Mouse (Mus musculus): ENCODE data around the gene Slc17a9. TPM values are rescaled to one million over a fixed set of nuclear protein-coding genes. Genes with fewer than 3 reads are reported as not detected.
A peak's percentile ranks its signal among the peaks of the same experiment; 100 is the strongest.
"Not testable (repeated sequence)": the region's sequence is repeated elsewhere in the genome, so short reads cannot be mapped to it uniquely, and the experiment has no call there.

The Slc17a9 gene
- total RNA-seq, 1 experiment from 2014 or later, result 12.1 TPM

DNA sequence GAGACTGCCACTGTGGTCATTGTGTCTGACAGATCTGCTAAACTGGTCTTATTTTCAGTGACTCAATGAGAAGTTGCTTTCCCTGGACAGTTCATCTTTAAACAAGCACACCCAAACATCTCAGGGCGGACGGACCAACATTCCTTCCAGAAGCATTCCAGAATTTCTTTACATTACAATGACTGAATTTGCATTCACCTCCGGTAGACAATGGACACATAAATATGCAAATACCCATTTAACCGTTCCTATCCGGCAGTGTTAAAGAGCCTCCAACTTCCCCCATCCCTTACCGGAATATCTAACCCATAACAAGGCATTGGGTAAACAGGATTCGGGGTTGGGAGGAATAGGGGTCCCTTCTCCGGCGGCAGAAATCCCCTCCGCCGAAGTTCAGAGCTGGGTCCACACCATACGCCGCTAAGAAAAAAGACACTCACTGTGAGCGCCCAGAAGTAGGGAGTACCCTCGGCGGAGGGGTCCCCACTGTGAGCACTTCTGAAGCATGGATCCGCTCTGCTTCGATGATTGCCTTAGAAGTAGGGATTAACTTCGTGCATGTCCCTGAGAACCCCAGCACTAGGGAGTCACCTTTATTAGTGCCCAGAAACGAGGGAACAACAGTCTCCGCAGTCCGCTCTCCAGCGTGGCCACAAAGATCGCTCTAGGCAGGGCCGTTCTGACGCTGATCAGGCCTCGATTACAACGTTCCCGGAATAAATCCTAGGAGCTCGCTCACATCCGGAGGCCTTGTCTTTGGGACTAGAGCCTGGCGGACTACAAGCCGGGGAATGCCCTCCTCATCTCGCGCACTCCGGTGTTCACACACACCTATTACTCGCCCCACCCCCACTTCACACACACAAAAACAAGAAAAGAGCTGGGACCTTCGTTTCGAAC lies 15.8 kb upstream of the Slc17a9 start:
- no peak for ATAC-seq (ENCODE audit: extremely low read depth, insufficient number of reproducible peaks, low FRiP score, poor library complexity, severe bottlenecking)

DNA sequence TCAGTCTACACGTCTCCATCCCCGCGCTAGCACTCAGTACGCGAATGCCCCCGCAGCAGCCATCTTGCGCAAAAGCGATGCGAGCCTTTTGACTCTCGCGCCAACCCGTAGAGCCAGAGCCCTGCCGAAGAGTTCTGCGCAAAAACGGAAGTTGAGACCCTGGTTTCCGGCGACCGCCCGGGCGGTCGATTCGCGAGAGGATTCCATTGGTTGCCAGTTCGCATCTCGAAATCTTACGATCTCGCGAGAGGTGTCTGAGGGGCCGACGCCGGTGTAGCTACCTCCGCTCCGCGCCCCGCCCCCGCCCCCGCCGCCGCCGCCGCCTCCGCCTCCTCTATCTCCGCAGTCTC lies 15.2 kb upstream of the Slc17a9 start, which contains the start of the genes Dido1 and Gid8:
Dido1 (minus strand) TSS at position 77 of the 350 bp plus-strand sequence.
Gid8 (plus strand) TSS at position 195 of the 350 bp plus-strand sequence.
- peak; percentile 93 for ATAC-seq (ENCODE audit: extremely low read depth, insufficient number of reproducible peaks, low FRiP score, poor library complexity, severe bottlenecking)

DNA sequence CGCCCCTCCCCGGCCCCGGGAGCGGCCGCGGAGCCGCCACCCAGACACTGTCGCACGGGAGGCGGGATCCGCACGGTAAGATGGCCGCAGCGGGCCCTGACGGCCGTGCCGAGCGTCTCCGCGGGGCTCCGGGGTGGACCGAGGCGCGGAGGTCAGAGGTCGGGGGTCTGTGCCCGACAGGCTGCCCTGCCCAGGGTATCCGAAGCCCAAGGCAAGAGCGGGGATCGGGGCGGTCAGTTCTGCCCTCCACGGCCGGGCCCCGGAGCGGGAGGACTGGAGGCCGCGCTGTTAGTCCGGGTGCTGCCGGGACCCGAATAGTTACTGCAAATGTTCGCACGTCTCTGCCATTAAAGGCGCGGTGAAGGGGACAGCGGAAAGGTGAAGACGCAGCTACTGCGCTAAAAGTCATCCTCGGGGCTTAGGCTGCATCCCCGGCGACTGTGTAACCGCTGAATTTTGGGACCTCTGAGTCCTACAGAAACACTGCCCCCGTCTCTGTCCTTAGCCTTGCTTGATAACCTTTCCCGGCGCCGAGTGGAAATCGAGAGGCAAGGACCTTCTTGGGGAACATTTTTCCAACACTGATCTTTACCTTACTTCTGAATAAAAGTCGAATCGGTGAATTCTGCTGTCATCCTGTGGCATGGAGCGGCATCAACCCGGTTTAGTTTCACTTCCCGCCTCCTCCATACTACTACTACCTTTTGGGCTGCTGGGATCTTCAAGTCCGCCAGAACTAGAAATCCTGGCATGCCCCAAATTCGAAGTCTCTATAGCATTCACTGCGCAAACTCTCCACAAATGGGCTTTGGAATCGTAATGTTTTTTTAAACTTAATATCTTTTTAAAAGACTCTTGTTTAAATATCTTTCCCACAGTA lies 14.5 kb upstream of the Slc17a9 start:
- no peak for ATAC-seq (ENCODE audit: extremely low read depth, insufficient number of reproducible peaks, low FRiP score, poor library complexity, severe bottlenecking)

DNA sequence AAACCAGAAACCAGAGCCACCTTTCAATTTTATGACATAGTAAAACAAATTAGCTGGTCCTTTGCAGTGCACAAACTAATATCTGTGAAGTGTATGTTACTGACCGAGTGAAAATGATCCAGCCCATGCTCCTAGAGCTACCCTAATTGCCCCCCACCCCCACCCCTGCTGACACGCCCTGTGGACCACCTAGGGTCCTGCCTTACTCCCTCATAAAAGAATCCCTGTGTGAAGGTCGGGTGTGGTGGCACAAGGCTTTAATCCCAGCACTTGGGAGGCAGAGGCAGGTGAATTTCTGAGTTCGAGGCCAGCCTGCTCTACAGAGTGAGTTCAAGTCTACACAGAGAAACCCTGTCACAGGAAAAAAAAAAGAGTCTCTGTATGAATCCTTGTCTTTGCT lies 13.5 kb upstream of the Slc17a9 start:
- no peak for ATAC-seq (ENCODE audit: extremely low read depth, insufficient number of reproducible peaks, low FRiP score, poor library complexity, severe bottlenecking)

DNA sequence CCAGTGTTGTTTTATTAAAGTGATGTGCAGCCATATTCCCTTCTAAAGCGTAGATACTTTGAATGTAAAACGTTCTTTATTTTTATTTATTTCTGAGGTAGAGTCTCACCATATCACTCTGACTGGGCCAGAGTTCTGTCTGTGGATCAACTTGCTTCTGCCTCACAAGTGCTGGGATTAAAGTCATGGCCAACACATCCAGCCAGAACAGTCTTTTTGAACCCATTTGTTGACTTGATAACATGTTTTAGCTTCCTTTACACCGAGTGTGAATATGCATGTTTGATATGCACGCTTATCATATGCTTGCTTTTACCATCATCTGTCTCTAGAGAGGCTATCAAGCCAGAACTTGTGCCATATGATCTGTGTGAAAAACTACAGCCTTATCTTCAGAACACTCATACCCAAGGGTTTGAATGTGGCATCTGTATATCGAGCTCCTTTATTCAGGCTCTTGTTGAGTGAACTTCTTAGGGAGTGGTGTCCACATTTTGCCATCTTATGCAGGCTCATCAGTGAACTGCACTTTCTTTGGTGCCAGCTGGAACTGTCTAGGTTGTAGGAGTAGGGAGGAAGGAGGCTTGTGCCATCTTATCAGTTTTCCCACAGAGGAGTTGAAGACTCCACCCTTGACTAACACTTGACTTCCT lies 12.9 kb upstream of the Slc17a9 start:
- no peak for ATAC-seq (ENCODE audit: extremely low read depth, insufficient number of reproducible peaks, low FRiP score, poor library complexity, severe bottlenecking)

DNA sequence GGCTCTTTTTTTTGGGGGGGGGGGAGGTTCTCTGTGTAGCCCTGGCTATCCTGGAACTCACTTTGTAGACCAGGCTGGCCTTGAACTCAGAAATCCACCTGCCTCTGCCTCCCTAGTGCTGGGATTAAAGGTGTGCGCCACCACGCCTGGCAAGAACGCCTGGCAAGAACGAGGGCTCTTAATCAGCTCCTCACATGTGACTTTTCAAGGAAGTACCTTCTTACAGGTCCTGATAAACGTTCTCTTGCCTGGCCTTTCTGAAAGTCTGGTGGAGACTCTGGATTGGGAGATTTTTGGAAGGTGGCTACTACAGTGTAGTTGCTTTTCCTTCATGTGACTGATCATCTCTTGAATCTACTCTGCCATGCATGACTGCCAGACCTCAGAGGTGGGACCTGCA lies 2.3 kb upstream of the Slc17a9 start:
- ATAC-seq (ENCODE audit: extremely low read depth, insufficient number of reproducible peaks, low FRiP score, poor library complexity, severe bottlenecking), result not testable (repeated sequence)

DNA sequence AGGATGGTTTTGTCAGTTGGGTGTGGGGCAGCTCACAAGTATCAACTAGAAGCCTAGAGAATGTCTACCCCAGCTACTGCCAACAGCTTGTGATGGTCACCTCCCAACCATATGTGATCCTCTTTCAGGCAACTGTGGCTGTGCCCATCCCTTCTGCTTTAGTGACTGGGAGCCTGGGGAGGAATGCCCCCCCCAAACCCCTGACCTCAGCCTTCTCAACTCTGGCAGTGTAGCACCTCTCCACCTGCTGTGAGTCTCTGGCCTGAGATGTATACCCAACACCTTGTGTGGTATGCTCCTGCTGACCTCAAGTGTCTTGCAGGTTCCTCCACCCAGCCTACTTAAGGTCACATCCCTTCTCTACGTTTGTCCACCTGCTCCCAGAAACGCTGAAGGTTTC lies 1.2 kb upstream of the Slc17a9 start:
- no peak for ATAC-seq (ENCODE audit: extremely low read depth, insufficient number of reproducible peaks, low FRiP score, poor library complexity, severe bottlenecking)

DNA sequence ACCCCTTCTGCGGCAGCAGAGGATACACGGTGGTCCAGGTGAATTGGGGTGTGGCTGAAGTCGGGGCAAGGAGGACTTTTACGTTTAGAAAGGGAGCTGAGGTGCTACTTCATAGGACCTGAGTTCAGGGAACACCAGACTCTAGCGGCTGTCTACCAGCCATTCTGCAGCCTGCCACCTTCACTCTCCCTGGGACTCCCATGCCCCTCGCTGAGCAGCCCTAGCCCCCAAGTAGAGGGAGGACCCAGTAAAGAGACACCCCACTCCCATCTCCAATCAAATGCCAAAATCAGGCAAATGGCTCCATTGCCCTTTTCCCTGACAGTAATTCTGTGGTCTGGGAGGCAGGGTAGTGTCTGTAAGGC lies 333 bp downstream of the Slc17a9 start:
- ATAC-seq (ENCODE audit: extremely low read depth, insufficient number of reproducible peaks, low FRiP score, poor library complexity, severe bottlenecking), result no peak

DNA sequence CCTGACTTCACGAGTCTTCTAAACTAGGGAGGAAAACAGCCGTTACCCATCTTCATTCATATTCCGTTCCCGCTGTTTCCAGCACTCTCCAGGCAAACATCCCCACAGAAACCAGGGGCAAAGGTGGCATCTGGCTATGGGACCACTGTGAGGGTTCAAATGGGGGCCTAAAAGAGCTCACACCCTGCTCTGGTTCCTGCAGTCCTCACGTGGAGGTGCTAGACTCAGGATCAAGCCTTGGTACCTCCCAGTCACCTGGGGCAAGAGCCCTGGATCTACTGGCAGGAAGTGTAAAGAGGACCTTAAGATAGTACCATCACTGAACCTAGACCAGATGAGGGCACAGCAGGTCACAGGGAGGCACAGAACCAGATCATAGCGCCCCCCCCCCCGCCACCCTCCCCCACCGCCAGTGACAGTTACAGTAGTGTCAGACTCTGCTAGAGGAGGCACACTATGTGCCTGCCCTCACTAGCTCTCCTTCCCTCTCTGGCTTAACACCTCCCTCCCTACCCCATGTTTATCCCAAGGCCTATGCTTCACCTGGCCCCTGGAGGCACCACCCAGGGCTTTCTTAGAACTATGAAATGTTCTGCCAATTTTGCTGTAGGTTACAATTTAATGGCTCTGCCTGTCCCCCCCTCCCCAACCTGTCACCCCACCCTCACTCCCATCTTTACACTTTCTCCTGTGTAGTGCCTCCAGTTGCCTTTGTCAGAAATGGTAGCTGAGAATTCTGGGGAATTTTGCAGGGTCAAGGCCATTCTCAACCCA lies 980 bp downstream of the Slc17a9 start:
- ATAC-seq (ENCODE audit: extremely low read depth, insufficient number of reproducible peaks, low FRiP score, poor library complexity, severe bottlenecking), result no peak

DNA sequence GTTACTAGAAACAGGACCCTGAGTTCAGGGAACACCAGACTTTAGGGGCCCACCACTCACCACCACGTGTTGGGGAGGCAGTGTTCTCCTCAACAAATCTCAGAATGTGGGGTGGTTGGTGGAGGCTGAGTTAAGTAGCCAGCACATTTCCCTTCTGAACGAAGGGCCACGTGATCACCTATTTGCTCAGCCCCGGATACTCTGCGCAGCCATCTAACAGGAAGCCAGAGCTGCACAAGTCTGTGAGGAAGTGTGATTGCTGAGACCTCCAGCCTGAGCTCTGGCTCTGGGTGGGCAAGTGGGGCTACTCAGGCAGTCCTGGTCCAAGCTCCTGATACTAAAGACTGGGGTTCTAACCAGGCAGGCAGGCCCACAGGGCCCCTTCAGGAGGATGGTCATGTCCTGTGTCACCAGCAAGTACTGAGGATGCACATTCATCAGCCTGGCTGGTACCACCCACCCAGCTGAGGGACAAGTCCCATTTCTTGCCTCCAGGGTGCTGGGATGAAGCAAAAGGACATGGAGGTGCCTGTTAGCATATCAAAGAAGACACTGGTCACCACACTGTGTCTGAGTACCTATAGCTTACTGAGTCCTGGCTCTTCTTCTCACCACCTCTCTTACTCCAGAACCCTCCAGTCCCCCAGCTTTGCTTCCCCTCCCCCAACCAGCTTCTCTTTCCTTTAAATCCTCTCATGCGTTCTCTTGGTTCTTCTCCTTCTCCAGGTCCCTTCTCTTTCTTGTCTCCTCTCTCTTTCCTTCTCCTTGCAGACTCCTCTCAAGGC lies 1.8 kb downstream of the Slc17a9 start:
- peak; percentile 68 for ATAC-seq (ENCODE audit: extremely low read depth, insufficient number of reproducible peaks, low FRiP score, poor library complexity, severe bottlenecking)

DNA sequence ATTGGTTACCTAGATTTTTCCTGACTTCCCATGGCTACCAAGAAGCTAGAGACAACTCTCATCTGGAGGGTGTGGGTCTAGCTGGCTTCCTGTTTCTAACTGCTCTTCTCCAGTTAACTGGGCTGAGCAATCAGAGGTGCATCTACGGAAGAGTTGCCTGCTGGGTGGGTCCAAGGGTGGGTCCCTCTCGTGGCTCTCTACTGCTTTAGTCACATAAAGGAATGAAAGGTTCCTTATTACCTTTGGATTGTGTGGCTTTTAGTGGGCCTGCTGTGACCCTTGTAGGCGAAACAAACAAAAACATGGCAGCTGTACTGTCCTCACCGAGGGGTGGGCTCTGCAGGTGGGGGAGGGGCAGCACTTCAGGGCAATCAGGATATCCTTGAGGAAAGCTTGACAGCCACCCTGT lies 2.6 kb downstream of the Slc17a9 start:
- no peak for ATAC-seq (ENCODE audit: extremely low read depth, insufficient number of reproducible peaks, low FRiP score, poor library complexity, severe bottlenecking)

DNA sequence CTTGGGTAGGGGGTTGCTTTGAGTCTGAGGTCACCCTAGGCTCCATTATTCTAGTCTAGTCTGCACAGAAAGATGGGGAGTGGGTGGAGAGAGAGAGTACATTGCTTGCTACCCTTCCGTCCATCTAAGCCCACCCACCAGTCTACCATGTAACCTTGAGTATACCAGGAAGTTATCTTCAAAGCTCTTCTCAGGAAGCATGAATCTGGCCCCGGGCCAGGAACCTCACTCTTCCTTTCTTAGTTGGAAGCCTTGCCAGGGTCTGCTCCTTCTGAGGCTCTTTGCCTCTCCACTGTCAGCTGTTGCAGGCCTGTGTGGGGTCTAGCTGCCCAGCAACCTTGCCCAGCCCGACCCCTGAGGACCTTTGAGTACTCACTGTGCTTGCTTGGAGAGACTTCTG lies 6.0 kb downstream of the Slc17a9 start:
- ATAC-seq (ENCODE audit: extremely low read depth, insufficient number of reproducible peaks, low FRiP score, poor library complexity, severe bottlenecking), result no peak

DNA sequence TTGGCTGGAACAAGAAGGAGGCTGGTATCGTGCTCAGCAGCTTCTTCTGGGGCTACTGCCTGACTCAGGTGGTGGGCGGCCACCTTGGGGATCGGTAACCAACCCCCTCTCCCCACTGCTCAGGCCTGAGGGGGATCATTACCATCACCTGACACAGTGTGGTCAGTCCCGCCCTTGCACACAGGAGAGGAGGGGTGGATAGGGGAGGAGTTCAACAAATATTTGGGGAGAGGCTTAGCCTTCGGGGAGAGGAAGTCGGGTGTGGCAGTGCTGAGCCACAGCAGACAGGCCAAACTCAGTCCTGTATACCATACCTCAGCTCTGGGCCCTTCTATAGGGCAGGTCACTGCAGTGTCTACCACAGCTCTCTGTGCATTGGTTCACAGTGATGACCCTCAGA lies 6.9 kb downstream of the Slc17a9 start:
- ATAC-seq (ENCODE audit: extremely low read depth, insufficient number of reproducible peaks, low FRiP score, poor library complexity, severe bottlenecking), result peak; percentile 14; the same call in 1 of the 2 replicates

DNA sequence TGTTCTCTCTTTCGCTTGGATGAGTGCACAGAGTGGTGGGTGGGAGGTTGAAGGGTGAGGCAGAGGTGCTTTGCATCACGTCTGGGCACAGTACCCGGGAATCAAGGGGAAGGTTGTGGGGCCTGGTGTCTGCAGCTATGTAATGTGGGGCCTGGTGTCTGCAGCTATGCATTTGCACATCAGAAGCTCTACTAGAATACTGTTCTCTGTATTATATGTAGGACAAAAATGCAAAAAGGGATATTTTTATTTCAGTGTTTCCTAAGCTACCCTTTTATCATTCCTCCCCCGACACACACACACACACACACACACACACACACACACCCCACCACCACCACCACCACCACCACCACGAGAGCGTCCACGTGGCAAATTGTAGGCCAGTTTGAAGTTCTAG lies 10.2 kb downstream of the Slc17a9 start:
- no peak for ATAC-seq (ENCODE audit: extremely low read depth, insufficient number of reproducible peaks, low FRiP score, poor library complexity, severe bottlenecking)

DNA sequence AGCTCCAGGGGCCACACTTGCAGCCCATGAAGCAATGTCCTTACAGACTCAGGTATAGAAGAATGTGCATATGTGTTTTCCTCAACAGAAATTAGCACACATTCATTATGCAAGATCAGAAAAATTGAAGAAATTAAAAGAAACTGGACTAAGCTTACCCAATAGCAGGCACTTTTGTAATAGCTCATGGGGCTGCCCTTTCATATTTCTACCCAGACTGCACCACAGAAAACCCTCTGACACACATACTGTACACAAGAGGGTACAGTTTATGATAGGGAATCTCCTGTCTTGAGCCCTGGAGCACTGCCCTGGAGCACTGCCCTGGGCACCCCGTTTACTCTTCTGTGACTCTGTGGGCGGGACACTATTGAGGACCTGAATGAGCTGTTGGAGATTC lies 12.9 kb downstream of the Slc17a9 start:
- no peak for ATAC-seq (ENCODE audit: extremely low read depth, insufficient number of reproducible peaks, low FRiP score, poor library complexity, severe bottlenecking)

DNA sequence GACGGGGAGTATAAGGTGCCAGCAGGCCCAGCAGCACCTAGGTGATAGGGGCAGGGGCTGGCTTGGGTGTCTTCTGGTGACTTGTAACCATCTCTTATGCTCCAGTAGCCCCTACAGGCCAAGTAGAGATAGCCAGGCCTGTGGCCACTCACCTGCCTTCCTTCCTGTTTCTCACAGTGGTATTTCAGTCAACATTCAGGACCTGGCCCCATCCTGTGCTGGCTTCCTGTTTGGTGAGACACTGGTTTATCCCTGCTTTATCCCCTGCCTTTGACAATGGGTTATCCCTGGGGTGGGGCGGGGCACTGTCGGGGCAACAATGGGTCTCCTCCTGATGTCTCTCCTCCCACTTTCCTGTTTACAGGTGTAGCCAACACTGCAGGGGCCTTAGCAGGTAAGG lies 15.3 kb downstream of the Slc17a9 start:
- peak; percentile 71 for ATAC-seq (ENCODE audit: extremely low read depth, insufficient number of reproducible peaks, low FRiP score, poor library complexity, severe bottlenecking)

DNA sequence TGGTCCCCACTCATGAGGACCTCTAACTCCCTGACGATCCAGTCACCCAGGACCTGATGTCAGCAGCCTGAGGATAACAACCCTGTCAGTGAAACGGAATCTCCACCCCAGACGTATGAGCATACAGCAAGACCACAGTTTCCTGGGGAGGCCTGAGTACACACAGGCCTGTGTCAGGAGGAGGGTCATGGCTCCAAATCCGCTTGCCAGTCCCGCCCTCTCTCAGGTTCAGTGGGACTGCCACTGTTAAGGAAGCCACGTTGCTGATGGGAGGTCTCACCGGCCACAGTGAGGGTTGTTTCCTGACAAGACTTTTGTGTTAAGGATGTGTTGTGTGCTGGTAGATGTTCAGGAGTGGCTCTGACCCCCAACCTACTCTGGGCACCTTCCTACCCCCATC lies 16.4 kb downstream of the Slc17a9 start:
- ATAC-seq (ENCODE audit: extremely low read depth, insufficient number of reproducible peaks, low FRiP score, poor library complexity, severe bottlenecking), result no peak

DNA sequence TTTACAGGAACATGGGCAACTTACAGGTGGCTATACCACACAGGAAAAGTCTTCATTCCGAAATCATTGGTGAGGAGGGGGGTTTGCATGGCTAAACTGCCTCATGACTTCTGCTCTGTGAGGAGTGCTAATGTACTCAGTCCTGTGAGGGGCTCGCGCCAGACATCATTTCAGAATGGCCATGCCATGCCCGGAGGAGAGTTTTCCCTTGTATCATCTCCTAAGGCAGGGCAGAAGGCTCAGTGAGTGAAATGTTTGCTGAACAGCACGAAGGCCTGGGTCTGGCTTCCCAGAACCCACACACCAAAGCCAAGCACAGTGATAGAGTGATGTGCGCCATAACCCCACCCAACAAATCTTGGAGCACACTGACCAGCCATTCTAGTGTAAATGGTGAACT lies 17.8 kb downstream of the Slc17a9 start:
- ATAC-seq (ENCODE audit: extremely low read depth, insufficient number of reproducible peaks, low FRiP score, poor library complexity, severe bottlenecking), result no peak
